Mouse (Mus musculus) neural tube, embryonic 12.5 days (tissue): Measurements from ENCODE around the gene Cdh26. TPM values are rescaled to one million over a fixed set of nuclear protein-coding genes. Genes with fewer than 3 reads are reported as not detected.
A peak's percentile ranks its signal among the peaks of the same experiment; 100 is the strongest.

Experiments used
- ATAC-seq: fragments of 200-750 bp; cut with Nextera tagmentation; 2 replicates; pipeline ENCODE4 v1.8.0; 2017; ENCODE audit warnings: low read depth, mild to moderate bottlenecking, moderate TSS enrichment, moderate library complexity; ENCODE audit not compliant: low FRiP score
- H3K27ac ChIP-seq: fragments of 300-500 bp; sonication (generic); 2 replicates; pipeline ENCODE4 v1.5.1; 2016
- H3K27me3 ChIP-seq: fragments of 300-500 bp; sonication (generic); replicated peaks from 2 replicates; pipeline ENCODE4 v1.6.1; 2016; ENCODE audit warnings: mild to moderate bottlenecking
- H3K36me3 ChIP-seq: fragments of 300-500 bp; sonication (generic); 2 replicates; pipeline ENCODE4 v1.6.1; 2016; ENCODE audit warnings: mild to moderate bottlenecking
- H3K4me1 ChIP-seq: fragments of 300-500 bp; sonication (generic); 2 replicates; pipeline ENCODE4 v1.6.1; 2016
- H3K4me2 ChIP-seq: fragments of 300-500 bp; sonication (generic); replicated peaks from 2 replicates; pipeline ENCODE4 v1.6.1; 2016; ENCODE audit warnings: mild to moderate bottlenecking
- H3K4me3 ChIP-seq: fragments of 300-500 bp; sonication (generic); 2 replicates; pipeline ENCODE4 v1.5.1; 2016
- H3K9ac ChIP-seq: fragments of 300-500 bp; sonication (generic); 2 replicates; pipeline ENCODE4 v1.6.1; 2016; ENCODE audit warnings: mild to moderate bottlenecking
- H3K9me3 ChIP-seq: fragments of 300-500 bp; sonication (generic); 2 replicates; pipeline ENCODE4 v1.6.1; 2016; ENCODE audit warnings: mild to moderate bottlenecking
- WGBS: fragments of 180-500 bp; shearing (Covaris S2); methylation state at CpG from one replicate; pipeline ENCODE4 v1.1.7; 2016; 5-methylcytosine and 5-hydroxymethylcytosine counted together
- polyA plus RNA-seq: library from polyadenylated mRNA; unstranded; fragments of >200 nt; fragmentation: Nextera tagmentation; extraction: Ambion mirVana; gene quantifications from 2 replicates; pipeline ENCODE4 v1.2.1, GENCODE M21; 2016

The Cdh26 gene
- polyA plus RNA-seq = 0.11 and 0.25 TPM in 2 replicates

- WGBS = 91% methylated on average over 4 of the region's 4 CpGs
- H3K4me2 ChIP-seq = no peak within 1 kb of the TSS
Observed at GRCm38 (mm10) chr2:178430231-178430630, at the start of gene Cdh26. Cdh26 (plus strand) TSS chr2:178430531.

GRCm38 (mm10) chr2:178407053-178407815 is 23.1 kb upstream of the Cdh26 start, which contains the start of gene Sycp2:
Sycp2 (minus strand) TSS chr2:178407685.
- H3K27me3 ChIP-seq = no peaks in the 10 kb centered on the region

More at GRCm38 (mm10) chr2:178430231-178430630, at the start of gene Cdh26:
- Histone ChIP-seq H3K27me3 (no peaks in the 10 kb centered on the region), H3K9me3 (no peaks in the 10 kb centered on the region), H3K36me3 (no peaks in the 10 kb centered on the region), H3K4me1 (no peaks in the 10 kb centered on the region), H3K27ac (no peak within 1 kb of the TSS), H3K9ac (no peak within 1 kb of the TSS), H3K4me3 (no peak within 1 kb of the TSS)
- no peak for ATAC-seq

DNA sequence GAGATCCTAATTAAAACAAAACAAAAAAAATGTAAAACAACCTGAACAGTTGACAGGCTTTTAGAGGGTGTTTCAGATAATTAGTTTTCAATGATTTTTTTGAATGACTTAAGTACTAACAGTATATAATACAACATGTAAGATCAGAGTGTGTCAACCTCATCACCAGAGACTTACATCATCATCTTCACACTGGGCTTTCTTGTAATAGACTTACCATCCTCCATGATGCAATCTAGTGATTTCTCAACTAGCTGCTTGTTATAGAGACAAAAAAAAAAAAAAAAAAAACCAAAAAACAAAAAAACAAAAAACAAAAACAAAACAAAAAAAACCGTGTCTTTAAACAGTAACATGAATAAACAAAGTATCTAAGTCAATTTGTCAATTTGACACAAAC is 21.3 kb upstream of the Cdh26 start:
- H3K9me3 ChIP-seq = 0 out of 2 replicates have a peak, but pooled peaks cover 7% of the 10 kb centered on the region
- no peak overlapping the region for H3K4me3 ChIP-seq
- H3K4me1 ChIP-seq = peaks cover 8% of the 10 kb centered on the region; the same call in 1 of the 2 replicates
- no peak overlapping the region for H3K9ac ChIP-seq
- ATAC-seq = no peak
- H3K27ac ChIP-seq = no peak overlapping the region
- H3K27me3 ChIP-seq = peaks cover 14% of the 10 kb centered on the region
- H3K36me3 ChIP-seq = no peaks in the 10 kb centered on the region
- no peak overlapping the region for H3K4me2 ChIP-seq
- 70% methylated on average over 1 of the region's 1 CpGs for WGBS

More at GRCm38 (mm10) chr2:178407053-178407815, 23.1 kb upstream of the Cdh26 start, which contains the start of gene Sycp2:
- peak; percentile 44 for ATAC-seq
- Histone ChIP-seq H3K9me3 (0 out of 2 replicates have a peak, but pooled peaks cover 7% of the 10 kb centered on the region), H3K27ac (no peak within 1 kb of the TSS), H3K9ac (no peak within 1 kb of the TSS), H3K4me3 (no peak within 1 kb of the TSS), H3K4me1 (no peaks in the 10 kb centered on the region), H3K4me2 (no peak within 1 kb of the TSS), H3K36me3 (no peaks in the 10 kb centered on the region)
- 84% methylated on average over 52 of the region's 52 CpGs for WGBS

DNA sequence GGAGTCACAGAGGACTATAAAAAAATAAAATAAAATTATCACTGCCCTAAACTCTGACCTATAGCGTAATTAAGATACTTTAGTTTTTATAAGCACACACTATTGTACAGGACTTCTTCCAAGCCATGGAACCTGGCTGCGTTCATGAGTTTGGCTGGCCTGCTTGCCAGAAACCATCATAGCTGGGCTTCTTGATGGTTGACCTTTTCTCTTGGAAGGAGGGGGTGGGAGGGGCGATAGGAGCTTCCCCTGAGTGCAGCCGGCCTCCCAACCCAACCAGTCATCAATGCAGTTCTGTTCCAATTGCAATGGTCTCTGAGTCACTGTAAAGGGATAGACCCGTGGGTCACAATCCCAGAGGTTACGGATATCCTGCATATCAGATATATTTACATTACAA is 20.0 kb upstream of the Cdh26 start:
- H3K36me3 ChIP-seq = no peaks in the 10 kb centered on the region
- ATAC-seq = no peak
- 0 out of 2 replicates have a peak, but pooled peaks cover 7% of the 10 kb centered on the region for H3K9me3 ChIP-seq
- H3K4me3 ChIP-seq = no peak overlapping the region
- no peak overlapping the region for H3K27ac ChIP-seq
- H3K4me1 ChIP-seq = peaks cover 16% of the 10 kb centered on the region
- H3K27me3 ChIP-seq = peaks cover 14% of the 10 kb centered on the region
- H3K4me2 ChIP-seq = no peak overlapping the region
- 87% methylated on average over 6 of the region's 6 CpGs for WGBS
- no peak overlapping the region for H3K9ac ChIP-seq

- peaks cover 21% of the 10 kb centered on the region for H3K4me1 ChIP-seq
- no peak overlapping the region for H3K4me3 ChIP-seq
- H3K9ac ChIP-seq = no peak overlapping the region
- H3K27ac ChIP-seq = no peak overlapping the region
- ATAC-seq = no peak
- WGBS = 77% methylated on average over 6 of the region's 6 CpGs
- no peak overlapping the region for H3K4me2 ChIP-seq
- peaks cover 14% of the 10 kb centered on the region for H3K27me3 ChIP-seq
- H3K36me3 ChIP-seq = no peaks in the 10 kb centered on the region
- H3K9me3 ChIP-seq = 0 out of 2 replicates have a peak, but pooled peaks cover 2% of the 10 kb centered on the region
Observed at GRCm38 (mm10) chr2:178412598-178412997, 17.7 kb upstream of the Cdh26 start.

DNA sequence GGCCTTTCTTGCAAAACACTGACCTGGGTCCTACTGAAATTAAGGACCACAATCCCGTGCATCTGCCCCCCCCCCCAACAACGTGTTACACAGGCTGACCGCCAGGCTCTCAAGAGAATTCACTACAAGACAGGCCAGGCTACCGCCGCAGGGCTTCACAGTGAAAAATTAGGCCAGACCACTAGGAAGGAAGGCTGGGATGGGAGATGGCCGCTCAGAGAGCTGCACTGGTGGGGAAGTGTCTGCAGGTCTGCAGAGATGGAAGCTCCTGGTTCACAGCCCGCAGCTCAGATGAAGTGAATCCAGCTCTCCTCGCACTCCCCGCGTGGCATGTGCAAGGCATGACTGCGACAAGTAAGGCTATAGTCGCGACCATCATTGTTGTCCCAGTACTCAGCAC is 17.2 kb upstream of the Cdh26 start:
- no peak overlapping the region for H3K4me3 ChIP-seq
- peaks cover 21% of the 10 kb centered on the region for H3K4me1 ChIP-seq
- H3K27me3 ChIP-seq = peaks cover 14% of the 10 kb centered on the region
- ATAC-seq = no peak
- H3K9me3 ChIP-seq = no peaks in the 10 kb centered on the region
- no peak overlapping the region for H3K27ac ChIP-seq
- peak overlapping the region; percentile 97 for H3K4me2 ChIP-seq
- 65% methylated on average over 13 of the region's 13 CpGs for WGBS
- H3K36me3 ChIP-seq = no peaks in the 10 kb centered on the region
- no peak overlapping the region for H3K9ac ChIP-seq

- WGBS = 16% methylated on average over 75 of the region's 75 CpGs
- peak; percentile 3; the same call in 1 of the 2 replicates for ATAC-seq
Observed at GRCm38 (mm10) chr2:178413481-178414260, 16.7 kb upstream of the Cdh26 start.

DNA sequence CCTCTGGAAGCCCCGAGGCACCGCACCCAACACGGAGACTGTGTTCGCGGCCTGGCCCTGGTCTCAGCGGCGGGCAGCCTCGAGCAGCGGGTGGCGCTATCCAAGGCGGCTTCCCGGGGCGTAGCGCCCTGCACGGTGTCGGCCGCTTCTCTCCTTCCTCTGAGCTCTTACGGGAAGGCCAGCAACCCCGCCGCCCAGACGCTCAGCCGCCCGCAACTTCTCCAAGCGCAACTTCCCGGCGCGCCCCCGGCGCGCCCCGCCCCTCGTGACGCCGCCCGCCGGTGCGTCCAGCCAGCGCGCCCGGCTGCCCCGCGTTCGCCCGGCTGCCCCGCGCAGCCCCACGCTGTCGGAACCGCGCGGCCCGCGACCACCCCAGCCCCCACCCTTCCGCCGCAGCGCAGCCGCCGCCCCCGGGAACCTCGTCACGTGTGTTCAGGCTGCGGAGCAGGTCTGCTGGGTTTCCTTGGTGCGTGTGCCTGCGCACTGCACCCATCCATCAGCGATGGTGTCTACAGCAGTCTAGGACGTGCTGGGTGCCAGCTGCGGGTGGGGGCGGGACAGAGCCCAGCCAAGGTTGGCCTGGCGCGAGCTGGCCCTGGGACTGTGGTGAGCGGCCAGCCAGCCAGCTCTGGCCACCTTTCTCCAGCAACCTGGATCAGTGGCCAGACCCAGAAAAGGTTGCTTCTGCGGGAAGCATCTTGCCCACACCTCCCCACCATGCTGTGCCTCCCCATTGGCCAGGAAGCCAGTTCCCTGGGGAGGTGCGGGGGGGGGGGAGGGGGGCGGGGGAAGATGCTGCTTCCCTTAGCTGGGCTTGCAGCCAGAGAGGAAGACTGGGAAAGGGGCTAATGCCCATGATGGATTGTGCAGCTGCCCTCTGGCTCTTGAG is 15.8 kb upstream of the Cdh26 start, which contains the start of the genes Ppp1r3d and Fam217b:
Gene Ppp1r3d, minus strand, starts transcription at position 212 of the 889 bp plus-strand sequence.
Gene Fam217b, plus strand, starts transcription at position 264 of the 889 bp plus-strand sequence.
- peak within 1 kb of the TSS; percentile 97 for H3K4me2 ChIP-seq
- H3K9me3 ChIP-seq = no peaks in the 10 kb centered on the region
- peak within 1 kb of the TSS; percentile 69 for H3K4me3 ChIP-seq
- H3K4me1 ChIP-seq = peaks cover 21% of the 10 kb centered on the region
- no peaks in the 10 kb centered on the region for H3K36me3 ChIP-seq
- peaks cover 14% of the 10 kb centered on the region for H3K27me3 ChIP-seq
- H3K9ac ChIP-seq = peak within 1 kb of the TSS; percentile 65
- WGBS = under 1% methylated on average over 66 of the region's 74 CpGs
- peak within 1 kb of the TSS; percentile 42; the same call in 1 of the 2 replicates for H3K27ac ChIP-seq
- peak; percentile 90 for ATAC-seq

More at GRCm38 (mm10) chr2:178413481-178414260, 16.7 kb upstream of the Cdh26 start:
- Histone ChIP-seq H3K27ac (no peak overlapping the region), H3K4me1 (peaks cover 21% of the 10 kb centered on the region), H3K27me3 (peaks cover 14% of the 10 kb centered on the region), H3K9ac (peak overlapping the region; percentile 65), H3K4me3 (peak overlapping the region; percentile 69), H3K36me3 (no peaks in the 10 kb centered on the region), H3K4me2 (peak overlapping the region; percentile 97), H3K9me3 (no peaks in the 10 kb centered on the region)

DNA sequence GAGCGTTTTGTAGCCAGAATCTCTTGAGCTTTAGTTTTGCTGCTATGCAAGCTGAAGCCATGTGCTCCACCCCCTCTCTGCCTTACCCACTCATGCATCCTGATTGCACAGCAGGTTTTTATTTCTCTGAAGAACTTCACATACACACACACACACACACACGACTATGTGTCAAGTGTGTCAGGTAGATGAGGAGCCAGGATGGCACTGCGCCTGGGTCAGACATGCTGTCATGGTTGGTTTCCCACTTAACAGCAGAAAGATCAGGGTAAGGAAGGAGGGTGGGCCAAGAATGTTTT is 15.2 kb upstream of the Cdh26 start:
- ATAC-seq = no peak; the same call in 1 of the 2 replicates
- H3K9ac ChIP-seq = peak overlapping the region; percentile 65; the same call in 1 of the 2 replicates
- 0 out of 2 replicates have a peak overlapping the region, but pooled peaks have one; percentile 42 for H3K27ac ChIP-seq

DNA sequence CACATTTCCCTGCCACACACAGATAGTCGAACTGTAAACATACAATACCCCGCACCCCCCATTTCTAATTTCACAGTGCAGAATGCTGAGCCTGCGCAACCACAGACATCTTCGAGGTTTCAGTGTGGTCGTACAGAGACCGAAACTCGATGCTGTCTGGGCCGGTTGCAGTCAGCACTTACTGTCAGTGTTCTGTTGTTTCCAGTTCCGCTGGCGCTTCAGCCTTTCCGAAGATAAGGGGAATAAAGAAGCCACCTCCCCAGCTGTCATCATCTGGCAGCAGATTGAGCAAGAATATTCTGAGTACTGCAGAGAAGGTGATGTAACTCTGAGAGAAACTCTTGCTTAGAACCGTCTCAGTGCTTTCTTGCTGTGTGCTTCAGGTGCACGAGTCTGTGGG is 13.9 kb upstream of the Cdh26 start:
- H3K27ac ChIP-seq = no peak overlapping the region
- ATAC-seq = no peak
- no peaks in the 10 kb centered on the region for H3K9me3 ChIP-seq
- 80% methylated on average over 13 of the region's 13 CpGs for WGBS
- H3K9ac ChIP-seq = no peak overlapping the region
- H3K36me3 ChIP-seq = no peaks in the 10 kb centered on the region
- no peak overlapping the region for H3K4me3 ChIP-seq
- H3K27me3 ChIP-seq = peaks cover 14% of the 10 kb centered on the region
- peaks cover 24% of the 10 kb centered on the region for H3K4me1 ChIP-seq
- no peak overlapping the region for H3K4me2 ChIP-seq

More for the DNA sequence above, 15.2 kb upstream of the Cdh26 start:
- peak overlapping the region; percentile 97 for H3K4me2 ChIP-seq
- H3K4me1 ChIP-seq = peaks cover 21% of the 10 kb centered on the region
- peak overlapping the region; percentile 69 for H3K4me3 ChIP-seq
- 29% methylated on average over 3 of the region's 3 CpGs for WGBS
- H3K9me3 ChIP-seq = no peaks in the 10 kb centered on the region
- no peaks in the 10 kb centered on the region for H3K36me3 ChIP-seq
- peaks cover 14% of the 10 kb centered on the region for H3K27me3 ChIP-seq

DNA sequence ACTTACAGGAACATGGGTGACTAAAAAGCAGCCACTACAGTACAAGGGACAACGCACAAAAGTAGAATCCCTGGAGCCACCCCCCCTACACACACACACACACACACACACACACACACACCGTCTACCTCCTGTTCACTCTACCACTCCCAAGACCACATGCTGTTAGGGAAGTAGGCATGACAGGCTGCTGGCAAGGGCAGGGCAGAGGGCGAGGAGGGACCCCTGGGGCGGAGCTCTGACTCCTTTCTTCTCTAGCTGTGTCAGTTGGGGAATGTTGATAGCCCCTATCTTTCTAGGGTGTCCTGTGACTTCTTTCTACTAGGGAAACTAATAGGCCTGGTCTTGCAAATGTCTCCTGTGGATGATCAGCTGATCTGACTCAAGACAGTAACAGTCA is 13.4 kb upstream of the Cdh26 start:
- WGBS = 62% methylated on average over 4 of the region's 4 CpGs
- Histone ChIP-seq H3K27ac (no peak overlapping the region), H3K27me3 (peaks cover 14% of the 10 kb centered on the region), H3K4me2 (no peak overlapping the region), H3K4me3 (no peak overlapping the region), H3K4me1 (peaks cover 24% of the 10 kb centered on the region), H3K9ac (no peak overlapping the region), H3K36me3 (no peaks in the 10 kb centered on the region), H3K9me3 (no peaks in the 10 kb centered on the region)
- no peak for ATAC-seq
